Mouse (Mus musculus) lung, postnatal 0 days (tissue): Measurements from ENCODE around the gene Vps13a. TPM values are rescaled to one million over a fixed set of nuclear protein-coding genes. Genes with fewer than 3 reads are reported as not detected.

Experiments
- ATAC-seq: fragments of 200-750 bp; cut with Nextera tagmentation; 2 replicates; pipeline ENCODE4 v1.8.0; 2017; ENCODE audit warnings: moderate library complexity
- DNase-seq: peaks from one replicate; pipeline ENCODE4 v3.0.0-alpha.2; 2016; ENCODE audit warnings: low spot score
- H3K27ac ChIP-seq: fragments of 300-500 bp; sonication (generic); 2 replicates; pipeline ENCODE4 v1.5.1; 2014; ENCODE audit warnings: antibody characterized with exemption, mild to moderate bottlenecking, low read length, mixed read lengths
- H3K27me3 ChIP-seq: fragments of 300-500 bp; sonication (generic); replicated peaks from 2 replicates; pipeline ENCODE4 v1.6.1; 2014; ENCODE audit warnings: low read length, mixed read lengths; ENCODE audit not compliant: insufficient read depth
- H3K36me3 ChIP-seq: fragments of 300-500 bp; sonication (generic); 2 replicates; pipeline ENCODE4 v1.6.1; 2014; ENCODE audit warnings: low read length, mixed read lengths; ENCODE audit not compliant: insufficient read depth
- H3K4me1 ChIP-seq: fragments of 300-500 bp; sonication (generic); 2 replicates; pipeline ENCODE4 v1.6.1; 2014; ENCODE audit warnings: antibody characterized with exemption, low read depth, low read length, mixed read lengths; ENCODE audit not compliant: insufficient read depth
- H3K4me2 ChIP-seq: fragments of 300-500 bp; sonication (generic); replicated peaks from 2 replicates; pipeline ENCODE4 v1.6.1; 2014; ENCODE audit warnings: low read depth, mild to moderate bottlenecking, low read length, moderate library complexity, mixed read lengths
- H3K4me3 ChIP-seq: fragments of 300-500 bp; sonication (generic); 2 replicates; pipeline ENCODE4 v1.5.1; 2014; ENCODE audit warnings: low read depth, low read length
- H3K9ac ChIP-seq: fragments of 300-500 bp; sonication (generic); replicated peaks from 2 replicates; pipeline ENCODE4 v1.6.1; 2014; ENCODE audit warnings: low read depth, mild to moderate bottlenecking
- H3K9me3 ChIP-seq: fragments of 300-500 bp; sonication (generic); 2 replicates; pipeline ENCODE4 v1.6.1; 2016; ENCODE audit warnings: low read length, mixed read lengths
- CTCF ChIP-seq: IDR thresholded peaks from 2 replicates; pipeline ENCODE4 v1.5.1; 2016; ENCODE audit warnings: antibody characterized with exemption, mild to moderate bottlenecking
- EP300 ChIP-seq: IDR thresholded peaks from 2 replicates; pipeline ENCODE4 v1.6.1; 2016; ENCODE audit warnings: antibody characterized with exemption, mild to moderate bottlenecking, control low read depth
- WGBS: fragments of 180-500 bp; shearing (Covaris S2); extraction: QIAGEN DNeasy Blood & Tissue Kit; methylation state at CpG from one replicate; pipeline ENCODE4 v1.1.7; 2014; 5-methylcytosine and 5-hydroxymethylcytosine counted together
- polyA plus RNA-seq: library from polyadenylated mRNA; unstranded; fragments of >200 nt; fragmentation: Nextera tagmentation; extraction: Ambion mirVana; gene quantifications from 2 replicates; pipeline ENCODE4 v1.2.1, GENCODE M21; 2015

Vps13a gene
- polyA plus RNA-seq, 1 experiment from 2014 or later, result 8.2 TPM

DNA sequence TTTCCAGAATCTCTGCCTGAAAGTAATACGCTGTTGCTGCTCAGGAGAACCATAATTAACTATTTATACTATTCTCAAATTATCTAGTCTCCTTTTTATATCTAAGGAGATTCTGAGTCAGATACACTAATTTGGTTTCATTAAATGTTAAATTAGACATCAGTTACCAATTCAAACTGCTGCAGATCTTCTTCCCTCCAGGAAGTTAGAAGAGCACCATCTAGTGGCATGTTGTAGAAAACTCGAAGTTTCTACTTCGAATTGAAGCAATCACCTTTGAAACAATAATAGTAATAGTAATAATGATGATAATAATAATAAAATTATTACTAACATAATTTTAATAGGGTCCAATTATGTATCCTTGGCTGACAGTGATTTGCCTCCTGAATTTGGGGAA lies 4.1 kb upstream of the Vps13a start:
- peak; percentile 68 for TF ChIP-seq CTCF
- no peak for TF ChIP-seq EP300
- no peaks in the 10 kb centered on the region for H3K27me3 ChIP-seq
- H3K9me3 ChIP-seq, result no peaks in the 10 kb centered on the region
- peaks cover 4% of the 10 kb centered on the region; the same call in 1 of the 2 replicates for H3K4me1 ChIP-seq
- peak; percentile 75 for DNase-seq
- no peaks in the 10 kb centered on the region for H3K36me3 ChIP-seq
- no peak for ATAC-seq
- no peak overlapping the region for H3K27ac ChIP-seq
- no peak overlapping the region for H3K9ac ChIP-seq
- no peak overlapping the region for H3K4me3 ChIP-seq
- 20% methylated on average over 3 of the region's 3 CpGs for WGBS
- H3K4me2 ChIP-seq, result no peak overlapping the region

- Histone ChIP-seq H3K4me1 (peaks cover 4% of the 10 kb centered on the region; the same call in 1 of the 2 replicates), H3K36me3 (no peaks in the 10 kb centered on the region), H3K27ac (peak overlapping the region; percentile 47; the same call in 1 of the 2 replicates), H3K9me3 (no peaks in the 10 kb centered on the region), H3K4me3 (peak overlapping the region; percentile 69), H3K4me2 (peak overlapping the region; percentile 83), H3K9ac (peak overlapping the region; percentile 41), H3K27me3 (no peaks in the 10 kb centered on the region)
- WGBS, result 10% methylated on average over 10 of the region's 10 CpGs
- ATAC-seq (no peak), DNase-seq (no peak)
- TF ChIP-seq CTCF, result no peak
- TF ChIP-seq EP300, result no peak
Measured at GRCm38 (mm10) chr19:16781406-16782019, 780 bp upstream of the Vps13a start.

DNA sequence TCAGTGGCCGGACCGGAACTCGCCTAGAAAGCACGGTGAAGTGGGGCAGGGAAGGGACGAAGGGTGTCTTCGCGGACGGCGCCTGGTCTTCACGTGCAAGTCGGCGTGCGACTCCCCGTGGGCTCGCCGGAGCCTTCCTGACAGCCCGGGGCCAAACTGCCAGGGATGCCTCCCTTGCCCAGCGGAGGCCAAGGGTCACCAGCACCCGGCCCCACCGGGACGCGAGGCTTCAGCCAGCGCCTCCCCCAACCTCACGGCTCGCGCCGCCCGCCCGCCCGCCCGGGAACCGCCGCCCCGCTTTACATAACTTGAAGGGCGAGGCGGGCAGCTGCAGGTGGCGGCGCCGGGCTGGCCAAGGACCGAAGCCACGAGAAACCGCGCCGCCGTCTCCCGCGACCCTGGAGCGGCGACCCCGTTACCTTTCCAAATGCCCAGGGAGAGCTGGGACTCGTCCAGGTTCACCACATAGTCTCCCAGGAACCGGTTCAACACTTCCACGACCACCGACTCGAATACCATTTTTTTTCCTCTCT lies 416 bp downstream of the Vps13a start:
- peak; percentile 53 for DNase-seq
- TF ChIP-seq EP300, result no peak
- TF ChIP-seq CTCF, result no peak

GRCm38 (mm10) chr19:16779786-16780185 lies 947 bp downstream of the Vps13a start:
- no peaks in the 10 kb centered on the region for H3K9me3 ChIP-seq
- peak overlapping the region; percentile 69 for H3K4me3 ChIP-seq
- H3K4me1 ChIP-seq, result peaks cover 4% of the 10 kb centered on the region; the same call in 1 of the 2 replicates
- H3K36me3 ChIP-seq, result no peaks in the 10 kb centered on the region
- TF ChIP-seq EP300, result no peak
- TF ChIP-seq CTCF, result no peak
- 13% methylated on average over 8 of the region's 8 CpGs for WGBS
- H3K27me3 ChIP-seq, result no peaks in the 10 kb centered on the region
- peak overlapping the region; percentile 48; the same call in 1 of the 2 replicates for H3K9ac ChIP-seq
- ATAC-seq, result no peak
- no peak overlapping the region for H3K27ac ChIP-seq
- peak overlapping the region; percentile 95 for H3K4me2 ChIP-seq
- DNase-seq, result no peak

More for the DNA sequence above, 416 bp downstream of the Vps13a start:
- no peak overlapping the region; the same call in 1 of the 2 replicates for H3K27ac ChIP-seq
- peak overlapping the region; percentile 69 for H3K4me3 ChIP-seq
- H3K4me1 ChIP-seq, result peaks cover 4% of the 10 kb centered on the region; the same call in 1 of the 2 replicates
- peak overlapping the region; percentile 48 for H3K9ac ChIP-seq
- H3K9me3 ChIP-seq, result no peaks in the 10 kb centered on the region
- WGBS, result under 1% methylated on average over 43 of the region's 55 CpGs
- H3K27me3 ChIP-seq, result no peaks in the 10 kb centered on the region
- peak overlapping the region; percentile 95 for H3K4me2 ChIP-seq
- H3K36me3 ChIP-seq, result no peaks in the 10 kb centered on the region
- ATAC-seq, result peak; percentile 71

DNA sequence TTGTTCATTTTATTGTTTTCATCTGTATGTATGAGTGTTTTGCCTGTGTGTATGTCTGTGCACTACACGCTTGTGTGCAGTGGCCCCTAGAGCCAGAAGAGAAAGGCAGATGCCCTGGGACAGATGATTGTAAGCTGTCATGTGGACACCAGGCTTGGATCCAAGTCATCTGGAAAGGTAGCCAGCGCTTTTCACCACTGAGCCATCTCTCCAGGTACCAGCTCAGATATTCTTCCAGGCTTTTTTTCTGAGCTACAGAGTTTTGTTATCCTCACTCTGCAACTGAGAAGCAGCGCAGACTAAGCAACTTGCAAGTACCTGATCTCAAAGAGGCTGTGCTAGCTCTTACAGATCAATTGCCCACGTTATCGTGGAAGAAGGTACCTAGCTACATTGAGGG lies 1.5 kb downstream of the Vps13a start:
- H3K27me3 ChIP-seq, result no peaks in the 10 kb centered on the region
- ATAC-seq (no peak), DNase-seq (no peak)
- no peak for TF ChIP-seq EP300
- no peak for TF ChIP-seq CTCF
- no peak overlapping the region for H3K4me3 ChIP-seq
- no peaks in the 10 kb centered on the region for H3K9me3 ChIP-seq
- peaks cover 4% of the 10 kb centered on the region; the same call in 1 of the 2 replicates for H3K4me1 ChIP-seq
- 56% methylated on average over 5 of the region's 5 CpGs for WGBS
- H3K27ac ChIP-seq, result no peak overlapping the region
- no peak overlapping the region for H3K9ac ChIP-seq
- no peaks in the 10 kb centered on the region for H3K36me3 ChIP-seq
- H3K4me2 ChIP-seq, result peak overlapping the region; percentile 95; the same call in 1 of the 2 replicates

GRCm38 (mm10) chr19:16778578-16778977 lies 2.2 kb downstream of the Vps13a start:
- H3K9ac ChIP-seq, result no peak overlapping the region
- no peaks in the 10 kb centered on the region for H3K9me3 ChIP-seq
- TF ChIP-seq CTCF (no peak), EP300 (no peak)
- peaks cover 4% of the 10 kb centered on the region; the same call in 1 of the 2 replicates for H3K4me1 ChIP-seq
- no peak overlapping the region for H3K4me3 ChIP-seq
- DNase-seq, result no peak
- no peak overlapping the region for H3K27ac ChIP-seq
- no peak overlapping the region for H3K4me2 ChIP-seq
- H3K27me3 ChIP-seq, result no peaks in the 10 kb centered on the region
- ATAC-seq, result no peak
- H3K36me3 ChIP-seq, result no peaks in the 10 kb centered on the region
- WGBS, result 55% methylated on average over 6 of the region's 6 CpGs
